14 mouse cellular contexts compared by ENCODE assay signal in genomic region chr4:142770177-142770576, GRCm38 (mm10).
DNase-seq lines count a peak whose midpoint lies in the region; ATAC-seq lines count a peak whose summit lies in the region.
"Had no signal": no experiment of that assay in that cellular context is flagged by ENCODE, and none has a peak within 500 bp of the region (broad histone marks: within the 10 kb centered on the region; RNA-seq: fewer than 3 reads in every experiment).

No protein-coding gene starts in this region.

- no peak overlapping the region for H3K9ac ChIP-seq in midbrain, embryonic 16.5 days (ENCODE audit: low read depth, low read length)
- H3K9ac ChIP-seq in forebrain, embryonic 12.5 days: peak overlapping the region; percentile 33; the same call in 1 of the 2 replicates
- no peak overlapping the region for H3K9ac ChIP-seq in limb, embryonic 11.5 days (ENCODE audit: low read length)

- no peaks in the 10 kb centered on the region; the same call in 1 of the 2 replicates for H3K9me3 ChIP-seq in midbrain, embryonic 10.5 days (replicated peaks)
- no peaks in the 10 kb centered on the region for H3K9me3 ChIP-seq in midbrain, embryonic 16.5 days (replicated peaks; ENCODE audit: control insufficient read depth, low read length, poor library complexity, severe bottlenecking)
- no peaks in the 10 kb centered on the region for H3K9me3 ChIP-seq in forebrain, embryonic 12.5 days
- H3K9me3 ChIP-seq in limb, embryonic 11.5 days (ENCODE audit: control insufficient read depth, low read length): no peaks in the 10 kb centered on the region

- peak overlapping the region; percentile 72 for H3K27ac ChIP-seq in midbrain, embryonic 10.5 days (replicated peaks)
- no peak overlapping the region for H3K27ac ChIP-seq in midbrain, embryonic 16.5 days (ENCODE audit: low read length)
- no peak overlapping the region for H3K27ac ChIP-seq in forebrain, embryonic 12.5 days
- H3K27ac ChIP-seq in limb, embryonic 11.5 days (replicated peaks; ENCODE audit: low read depth, low read length): no peak overlapping the region

- peaks cover 66% of the 10 kb centered on the region for H3K27me3 ChIP-seq in midbrain, embryonic 10.5 days (ENCODE audit: low read depth, poor library complexity, severe bottlenecking)
- H3K27me3 ChIP-seq in midbrain, embryonic 16.5 days (ENCODE audit: control insufficient read depth, insufficient read depth, low read depth, low read length): no peaks in the 10 kb centered on the region
- H3K27me3 ChIP-seq in forebrain, embryonic 12.5 days: peaks cover 32% of the 10 kb centered on the region
- no peaks in the 10 kb centered on the region for H3K27me3 ChIP-seq in limb, embryonic 11.5 days (ENCODE audit: control insufficient read depth, insufficient read depth, low read length)

- H3K4me3 ChIP-seq in midbrain, embryonic 10.5 days: peak overlapping the region; percentile 26
- no peak overlapping the region for H3K4me3 ChIP-seq in midbrain, embryonic 16.5 days (ENCODE audit: low read depth, low read length)
- H3K4me3 ChIP-seq in forebrain, embryonic 12.5 days (replicated peaks): no peak overlapping the region
- no peak overlapping the region for H3K4me3 ChIP-seq in limb, embryonic 11.5 days (ENCODE audit: low read depth, low read length)

- WGBS in midbrain, embryonic 10.5 days: 6% methylated on average over 8 of the region's 8 CpGs
- WGBS in midbrain, embryonic 16.5 days: 2% methylated on average over 8 of the region's 8 CpGs
- 2% methylated on average over 8 of the region's 8 CpGs for WGBS in forebrain, embryonic 12.5 days
- WGBS in limb, embryonic 11.5 days: 5% methylated on average over 8 of the region's 8 CpGs

- no peaks in the 10 kb centered on the region for H3K36me3 ChIP-seq in midbrain, embryonic 10.5 days
- no peaks in the 10 kb centered on the region for H3K36me3 ChIP-seq in midbrain, embryonic 16.5 days (ENCODE audit: control insufficient read depth, insufficient read depth, low read length)
- no peaks in the 10 kb centered on the region for H3K36me3 ChIP-seq in forebrain, embryonic 12.5 days (replicated peaks)
- no peaks in the 10 kb centered on the region for H3K36me3 ChIP-seq in limb, embryonic 11.5 days (ENCODE audit: control insufficient read depth, insufficient read depth, low read length)

- H3K4me1 ChIP-seq in midbrain, embryonic 10.5 days: peaks cover 53% of the 10 kb centered on the region
- peaks cover 32% of the 10 kb centered on the region for H3K4me1 ChIP-seq in midbrain, embryonic 16.5 days (ENCODE audit: control insufficient read depth, insufficient read depth, low read length)
- peaks cover 47% of the 10 kb centered on the region for H3K4me1 ChIP-seq in forebrain, embryonic 12.5 days
- H3K4me1 ChIP-seq in limb, embryonic 11.5 days (ENCODE audit: control insufficient read depth, insufficient read depth, low read length): peaks cover 15% of the 10 kb centered on the region

- no peak for ATAC-seq in midbrain, embryonic 16.5 days
- peak; percentile 52; the same call in 1 of the 2 replicates for ATAC-seq in forebrain, embryonic 12.5 days (ENCODE audit: low FRiP score)
- 0 out of 2 replicates have a peak, but pooled peaks have one; percentile 24 for ATAC-seq in limb, embryonic 11.5 days (ENCODE audit: insufficient number of reproducible peaks, low FRiP score, low TSS enrichment, low read depth)
- ATAC-seq: lung, postnatal 0 days had no signal

- peak; percentile 48 for DNase-seq in midbrain, embryonic 10.5 days (ENCODE audit: low spot score)
- DNase-seq in limb, embryonic 11.5 days (ENCODE audit: low spot score): peak; percentile 55
- DNase-seq in retina, embryonic 14.5 days (ENCODE audit: low spot score): peak; percentile 55
- no peak for DNase-seq in adrenal gland, adult 18-20 months (ENCODE audit: low spot score in 2 of 2)
- DNase-seq in lung, postnatal 10 days: no peak
- DNase-seq in right cerebral cortex, postnatal 4 days: no peak
- DNase-seq: adrenal gland, adult 2 months; heart, adult 18-20 months; kidney, adult 2 months; liver; thymus, postnatal 36 days had no signal

- no peak overlapping the region for H3K4me2 ChIP-seq in midbrain, embryonic 16.5 days (ENCODE audit: low read length)
- H3K4me2 ChIP-seq in forebrain, embryonic 12.5 days: 0 out of 2 replicates have a peak overlapping the region, but pooled peaks have one; percentile 10
- H3K4me2 ChIP-seq in limb, embryonic 11.5 days (ENCODE audit: low read depth, severe bottlenecking): peak overlapping the region; percentile 17; the same call in 1 of the 2 replicates

Comparison
In these comparisons a context has a peak if more than half of its experiments do, and no peak if none do; other contexts are left out.
1. DNase-seq: peak in midbrain, embryonic 10.5 days (single experiment), limb, embryonic 11.5 days (single experiment) and retina, embryonic 14.5 days (single experiment); none in adrenal gland, adult 18-20 months (0 of 2), lung, postnatal 10 days (single experiment) and right cerebral cortex, postnatal 4 days (single experiment).